Comparison of ENCODE assay signal across 10 mouse cellular contexts in the genomic region with DNA sequence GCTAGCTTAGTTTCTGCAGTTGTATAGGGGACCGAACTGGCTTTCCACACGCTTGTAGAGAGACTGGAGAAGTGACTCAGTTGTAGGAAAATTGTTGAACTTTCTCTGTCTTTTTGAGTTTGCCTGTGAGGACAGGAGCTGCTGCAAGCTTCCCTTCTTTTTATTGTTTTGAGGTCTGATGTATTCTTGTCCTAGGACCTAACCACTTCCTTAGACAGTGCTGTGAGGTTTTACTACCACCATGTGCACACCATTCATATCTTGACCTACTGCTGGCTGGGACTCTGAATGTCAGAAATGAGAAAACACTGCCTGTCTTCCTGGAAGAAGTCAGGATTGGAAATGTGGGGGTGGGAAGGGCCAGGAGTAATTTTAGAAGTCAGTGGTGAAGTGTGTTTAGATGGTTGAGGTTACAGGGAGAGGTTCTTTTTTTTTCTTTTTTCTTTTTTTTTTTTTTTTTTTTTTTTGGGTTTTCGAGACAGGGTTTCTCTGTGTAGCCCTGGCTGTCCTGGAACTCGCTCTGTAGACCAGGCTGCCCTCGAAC. TPM values are rescaled to one million over a fixed set of nuclear protein-coding genes. Genes with fewer than 3 reads are reported as not detected.
DNase-seq lines count a peak whose midpoint lies in the region; ATAC-seq and TF ChIP-seq lines count a peak whose summit lies in the region.
"Had no signal": no experiment of that assay in that cellular context is flagged by ENCODE, and none has a peak within 500 bp of the region (broad histone marks: within the 10 kb centered on the region; RNA-seq: fewer than 3 reads in every experiment).

No protein-coding gene starts in this region.

- H3K36me3 ChIP-seq in embryonic facial prominence, embryonic 12.5 days = peaks cover 18% of the 10 kb centered on the region
- peaks cover 48% of the 10 kb centered on the region for H3K36me3 ChIP-seq in embryonic facial prominence, embryonic 10.5 days (replicated peaks)
- H3K36me3 ChIP-seq in lung, embryonic 16.5 days (ENCODE audit: control insufficient read depth, insufficient read depth, low read length) = peaks cover 6% of the 10 kb centered on the region; the same call in 1 of the 2 replicates
- no peaks in the 10 kb centered on the region for H3K36me3 ChIP-seq in intestine, embryonic 16.5 days (ENCODE audit: control insufficient read depth, insufficient read depth, low read length)
- H3K36me3 ChIP-seq in small intestine, adult 2 months (ENCODE audit: control insufficient read depth, insufficient read depth, low read length) = peaks cover 13% of the 10 kb centered on the region

- H3K9me3 ChIP-seq in embryonic facial prominence, embryonic 12.5 days = no peaks in the 10 kb centered on the region
- no peaks in the 10 kb centered on the region for H3K9me3 ChIP-seq in embryonic facial prominence, embryonic 10.5 days
- no peaks in the 10 kb centered on the region for H3K9me3 ChIP-seq in lung, embryonic 16.5 days (ENCODE audit: control insufficient read depth, low read length)
- no peaks in the 10 kb centered on the region for H3K9me3 ChIP-seq in intestine, embryonic 16.5 days (ENCODE audit: control insufficient read depth, low read length)

- peaks cover 17% of the 10 kb centered on the region for H3K4me1 ChIP-seq in embryonic facial prominence, embryonic 12.5 days
- H3K4me1 ChIP-seq in embryonic facial prominence, embryonic 10.5 days = peaks cover 23% of the 10 kb centered on the region
- peaks cover 18% of the 10 kb centered on the region for H3K4me1 ChIP-seq in lung, embryonic 16.5 days (replicated peaks; ENCODE audit: control insufficient read depth, insufficient read depth, low read length)
- peaks cover 23% of the 10 kb centered on the region for H3K4me1 ChIP-seq in intestine, embryonic 16.5 days (ENCODE audit: control insufficient read depth, insufficient read depth, low read length)
- H3K4me1 ChIP-seq in small intestine, adult 2 months (ENCODE audit: control insufficient read depth, insufficient read depth, insufficient read length, low read length) = peaks cover 21% of the 10 kb centered on the region

- ATAC-seq in embryonic facial prominence, embryonic 12.5 days (ENCODE audit: insufficient number of reproducible peaks, insufficient read depth, low FRiP score, low TSS enrichment) = no peak
- ATAC-seq in lung, embryonic 16.5 days (ENCODE audit: low read depth) = no peak
- no peak for ATAC-seq in intestine, embryonic 16.5 days

- WGBS in embryonic facial prominence, embryonic 12.5 days = 86% methylated on average over 3 of the region's 5 CpGs
- 74% methylated on average over 5 of the region's 5 CpGs for WGBS in embryonic facial prominence, embryonic 10.5 days
- WGBS in lung, embryonic 16.5 days = 81% methylated on average over 5 of the region's 5 CpGs
- WGBS in intestine, embryonic 16.5 days = 75% methylated on average over 4 of the region's 5 CpGs
- WGBS in small intestine, adult 2 months = 72% methylated on average over 5 of the region's 5 CpGs

- TF ChIP-seq CTCF in small intestine, adult 2 months (IDR thresholded peaks at IDR 0.05; ENCODE audit: extremely low read depth, insufficient read length, insufficient replicate concordance, low read depth, low read length) = no peak

- peak overlapping the region; percentile 90 for H3K4me2 ChIP-seq in embryonic facial prominence, embryonic 12.5 days (replicated peaks)
- no peak overlapping the region; the same call in 1 of the 2 replicates for H3K4me2 ChIP-seq in lung, embryonic 16.5 days (ENCODE audit: low read depth, low read length)
- H3K4me2 ChIP-seq in intestine, embryonic 16.5 days (ENCODE audit: low read depth, low read length) = peak overlapping the region; percentile 90; the same call in 1 of the 2 replicates

- no peak overlapping the region for H3K4me3 ChIP-seq in embryonic facial prominence, embryonic 12.5 days
- H3K4me3 ChIP-seq in embryonic facial prominence, embryonic 10.5 days = no peak overlapping the region; the same call in 1 of the 2 replicates
- no peak overlapping the region for H3K4me3 ChIP-seq in lung, embryonic 16.5 days (ENCODE audit: low read length)
- no peak overlapping the region for H3K4me3 ChIP-seq in intestine, embryonic 16.5 days (ENCODE audit: low read length)
- peak overlapping the region; percentile 23; the same call in 1 of the 2 replicates for H3K4me3 ChIP-seq in small intestine, adult 2 months (ENCODE audit: low read depth, low read length)

- TF ChIP-seq POLR2A in small intestine, adult 2 months (IDR thresholded peaks at IDR 0.05; ENCODE audit: low read depth, low read length) = no peak

- H3K27me3 ChIP-seq in embryonic facial prominence, embryonic 12.5 days = no peaks in the 10 kb centered on the region
- no peaks in the 10 kb centered on the region for H3K27me3 ChIP-seq in embryonic facial prominence, embryonic 10.5 days (replicated peaks; ENCODE audit: low read depth, poor library complexity, severe bottlenecking)
- H3K27me3 ChIP-seq in lung, embryonic 16.5 days (ENCODE audit: control insufficient read depth, insufficient read depth, low read depth, low read length) = no peaks in the 10 kb centered on the region
- no peaks in the 10 kb centered on the region for H3K27me3 ChIP-seq in intestine, embryonic 16.5 days (replicated peaks; ENCODE audit: control insufficient read depth, insufficient read depth, low read length)
- H3K27me3 ChIP-seq in small intestine, adult 2 months (ENCODE audit: control insufficient read depth, insufficient read depth, low read length) = no peaks in the 10 kb centered on the region

- no peak for DNase-seq in embryonic facial prominence, embryonic 10.5 days (ENCODE audit: low spot score)
- DNase-seq in lung, adult 18-20 months = no peak
- no peak for DNase-seq in kidney, postnatal 36 days
- DNase-seq in spleen, postnatal 10 days (ENCODE audit: low spot score in 2 of 2) = no peak
- DNase-seq: layer of hippocampus, adult 9-11 months had no signal

- 0 out of 2 replicates have a peak overlapping the region, but pooled peaks have one; percentile 30 for H3K27ac ChIP-seq in embryonic facial prominence, embryonic 12.5 days
- no peak overlapping the region for H3K27ac ChIP-seq in embryonic facial prominence, embryonic 10.5 days (replicated peaks)
- H3K27ac ChIP-seq in lung, embryonic 16.5 days (ENCODE audit: low read length) = no peak overlapping the region
- no peak overlapping the region for H3K27ac ChIP-seq in intestine, embryonic 16.5 days (ENCODE audit: low read length)
- H3K27ac ChIP-seq in small intestine, adult 2 months (ENCODE audit: insufficient read depth, low read depth, low read length) = 0 out of 2 replicates have a peak overlapping the region, but pooled peaks have one; percentile 7

- no peak overlapping the region for H3K9ac ChIP-seq in embryonic facial prominence, embryonic 12.5 days
- peak overlapping the region; percentile 43; the same call in 1 of the 2 replicates for H3K9ac ChIP-seq in lung, embryonic 16.5 days (ENCODE audit: low read length)
- peak overlapping the region; percentile 44; the same call in 1 of the 2 replicates for H3K9ac ChIP-seq in intestine, embryonic 16.5 days (ENCODE audit: low read depth, low read length)

RNA-seq across cellular contexts. Expression of a gene that starts 8.1 kb away (rescaled TPM):
- polyA plus RNA-seq in embryonic facial prominence, embryonic 12.5 days (2016; fragmentation: Nextera tagmentation; extraction: Ambion mirVana) = 29.3 and 29.4 TPM in 2 replicates
- 12.8 and 14.7 TPM in 2 replicates for polyA plus RNA-seq in embryonic facial prominence, embryonic 10.5 days (2016; fragmentation: Nextera tagmentation; extraction: Ambion mirVana)
- polyA plus RNA-seq in lung, embryonic 16.5 days (2015; fragmentation: Nextera tagmentation; extraction: Ambion mirVana) = 19.3 and 22.6 TPM in 2 replicates
- 23.6 and 28.7 TPM in 2 replicates for polyA plus RNA-seq in intestine, embryonic 16.5 days (2015; fragmentation: Nextera tagmentation; extraction: Ambion mirVana)
- polyA plus RNA-seq in small intestine, adult 2 months (2012; rRNA removed) = 73.2 and 131 TPM in 2 replicates

RNA-seq across cellular contexts. Expression of a gene that starts 46.4 kb away (rescaled TPM):
- polyA plus RNA-seq in embryonic facial prominence, embryonic 12.5 days (2016; fragmentation: Nextera tagmentation; extraction: Ambion mirVana) = 0.49 and 1.1 TPM in 2 replicates
- polyA plus RNA-seq in embryonic facial prominence, embryonic 10.5 days (2016; fragmentation: Nextera tagmentation; extraction: Ambion mirVana) = not detected in 2 replicates
- polyA plus RNA-seq in lung, embryonic 16.5 days (2015; fragmentation: Nextera tagmentation; extraction: Ambion mirVana) = 0.48 TPM in 1 of 2 replicates, not detected in the other
- polyA plus RNA-seq in intestine, embryonic 16.5 days (2015; fragmentation: Nextera tagmentation; extraction: Ambion mirVana) = not detected in 2 replicates
- 0.46 and 1.6 TPM in 2 replicates for polyA plus RNA-seq in small intestine, adult 2 months (2012; rRNA removed)
- polyA plus RNA-seq: embryonic facial prominence, embryonic 11.5 days had no signal

RNA-seq across cellular contexts. Expression of a gene that starts 46.5 kb away (rescaled TPM):
- 1.4 and 1.7 TPM in 2 replicates for polyA plus RNA-seq in embryonic facial prominence, embryonic 12.5 days (2016; fragmentation: Nextera tagmentation; extraction: Ambion mirVana)
- 1.1 TPM in 2 replicates for polyA plus RNA-seq in embryonic facial prominence, embryonic 10.5 days (2016; fragmentation: Nextera tagmentation; extraction: Ambion mirVana)
- 0.88 and 1.0 TPM in 2 replicates for polyA plus RNA-seq in lung, embryonic 16.5 days (2015; fragmentation: Nextera tagmentation; extraction: Ambion mirVana)
- polyA plus RNA-seq in intestine, embryonic 16.5 days (2015; fragmentation: Nextera tagmentation; extraction: Ambion mirVana) = 0.53 and 0.55 TPM in 2 replicates
- 2.6 and 4.7 TPM in 2 replicates for polyA plus RNA-seq in small intestine, adult 2 months (2012; rRNA removed)

RNA-seq across cellular contexts. Expression of a gene that starts 56.1 kb away (rescaled TPM):
- 16.9 and 18.5 TPM in 2 replicates for polyA plus RNA-seq in embryonic facial prominence, embryonic 12.5 days (2016; fragmentation: Nextera tagmentation; extraction: Ambion mirVana)
- 11.6 and 13.8 TPM in 2 replicates for polyA plus RNA-seq in embryonic facial prominence, embryonic 10.5 days (2016; fragmentation: Nextera tagmentation; extraction: Ambion mirVana)
- 31.4 and 33.1 TPM in 2 replicates for polyA plus RNA-seq in lung, embryonic 16.5 days (2015; fragmentation: Nextera tagmentation; extraction: Ambion mirVana)
- polyA plus RNA-seq in intestine, embryonic 16.5 days (2015; fragmentation: Nextera tagmentation; extraction: Ambion mirVana) = 41.2 and 41.9 TPM in 2 replicates
- polyA plus RNA-seq in small intestine, adult 2 months (2012; rRNA removed) = 21.4 and 28.8 TPM in 2 replicates

Comparison
In these comparisons a context has a peak if more than half of its experiments do, and no peak if none do; other contexts are left out.
1. H3K27ac ChIP-seq: peak in embryonic facial prominence, embryonic 12.5 days (single experiment) and small intestine, adult 2 months (single experiment); none in embryonic facial prominence, embryonic 10.5 days (single experiment), lung, embryonic 16.5 days (single experiment) and intestine, embryonic 16.5 days (single experiment).